Mouse (Mus musculus) testis, postnatal 14 days (tissue): ENCODE measurements around the gene Cisd2.

Experiments
- DNase-seq: peaks from one replicate; pipeline ENCODE4 v3.0.0; 2021; ENCODE audit warnings: low spot score

The Cisd2 gene

GRCm38 (mm10) chr3:135423608-135424212 is at the start of gene Cisd2:
Gene Cisd2, minus strand, starts transcription at chr3:135423925.
- no peak for DNase-seq

- DNase-seq: no peak
Observed at GRCm38 (mm10) chr3:135470823-135471222, 47.1 kb upstream of the Cisd2 start.

- DNase-seq: peak; percentile 41
Observed at GRCm38 (mm10) chr3:135469974-135470373, 46.2 kb upstream of the Cisd2 start.

GRCm38 (mm10) chr3:135469146-135469545 is 45.4 kb upstream of the Cisd2 start:
- no peak for DNase-seq

GRCm38 (mm10) chr3:135468402-135468801 is 44.7 kb upstream of the Cisd2 start:
- DNase-seq: no peak

- no peak for DNase-seq
Observed at GRCm38 (mm10) chr3:135458981-135459380, 35.3 kb upstream of the Cisd2 start.

- DNase-seq: no peak
Observed at GRCm38 (mm10) chr3:135444930-135445329, 21.2 kb upstream of the Cisd2 start.

GRCm38 (mm10) chr3:135440621-135441020 is 16.9 kb upstream of the Cisd2 start:
- no peak for DNase-seq

- peak; percentile 27 for DNase-seq
Observed at GRCm38 (mm10) chr3:135440221-135440620, 16.5 kb upstream of the Cisd2 start.

GRCm38 (mm10) chr3:135439651-135440050 is 15.9 kb upstream of the Cisd2 start:
- DNase-seq: no peak

- DNase-seq: peak; percentile 86
Observed at GRCm38 (mm10) chr3:135438913-135439531, 15.3 kb upstream of the Cisd2 start.

- DNase-seq: peak; percentile 95
Observed at GRCm38 (mm10) chr3:135438531-135438912, 14.8 kb upstream of the Cisd2 start.

- peak; percentile 100 for DNase-seq
Observed at GRCm38 (mm10) chr3:135437758-135438495, 14.2 kb upstream of the Cisd2 start, which contains the start of gene Ube2d3. Gene Ube2d3, plus strand, starts transcription at chr3:135438149.

GRCm38 (mm10) chr3:135436901-135437616 is 13.3 kb upstream of the Cisd2 start:
- DNase-seq: no peak

GRCm38 (mm10) chr3:135422856-135423607 is 693 bp downstream of the Cisd2 start:
- peak; percentile 85 for DNase-seq

GRCm38 (mm10) chr3:135422232-135422855 is 1.4 kb downstream of the Cisd2 start:
- no peak for DNase-seq

- no peak for DNase-seq
Observed at GRCm38 (mm10) chr3:135421310-135421594, 2.5 kb downstream of the Cisd2 start.

- DNase-seq: no peak
Observed at GRCm38 (mm10) chr3:135420542-135421309, 3.0 kb downstream of the Cisd2 start.

- DNase-seq: no peak
Observed at GRCm38 (mm10) chr3:135417799-135418198, 5.9 kb downstream of the Cisd2 start.

- DNase-seq: no peak
Observed at GRCm38 (mm10) chr3:135417245-135417644, 6.5 kb downstream of the Cisd2 start.

GRCm38 (mm10) chr3:135411824-135412223 is 11.9 kb downstream of the Cisd2 start:
- DNase-seq: no peak
